Comparison of ENCODE assay signal across 25 mouse cellular contexts in genomic region chr9:21383966-21384365, GRCm38 (mm10).
"Had no signal": no experiment of that assay in that cellular context is flagged by ENCODE, and none has a peak within 500 bp of the region (broad histone marks: within the 10 kb centered on the region; RNA-seq: fewer than 3 reads in every experiment).

No protein-coding gene starts in this region.

- H3K9ac ChIP-seq: heart, embryonic 12.5 days; hindbrain, embryonic 12.5 days; hindbrain, embryonic 14.5 days; intestine, embryonic 15.5 days; limb, embryonic 13.5 days; limb, embryonic 15.5 days had no signal

- H3K9me3 ChIP-seq: heart, embryonic 10.5 days; heart, embryonic 12.5 days; hindbrain, embryonic 10.5 days; hindbrain, embryonic 12.5 days; intestine, embryonic 15.5 days; limb, embryonic 13.5 days; limb, embryonic 15.5 days had no signal

- H3K4me3 ChIP-seq: heart, adult 2 months; heart, embryonic 10.5 days; heart, embryonic 12.5 days; hindbrain, embryonic 10.5 days; hindbrain, embryonic 12.5 days; intestine, embryonic 15.5 days; limb, embryonic 13.5 days; limb, embryonic 15.5 days had no signal

- ATAC-seq: hindbrain, embryonic 16.5 days; inflammation-experienced regulatory T-cells, adult 6 months; intestine, embryonic 15.5 days; intestine, postnatal 0 days had no signal

- H3K4me2 ChIP-seq: heart, embryonic 12.5 days; hindbrain, embryonic 12.5 days; hindbrain, embryonic 14.5 days; intestine, embryonic 15.5 days; limb, embryonic 13.5 days; limb, embryonic 15.5 days had no signal

- DNase-seq: gastrocnemius, postnatal 14 days; gastrocnemius, postnatal 36 days; heart, adult 11 months; heart, adult 2 months; heart, postnatal 10 days; heart, postnatal 4 days; kidney, adult 18-20 months; kidney, adult 8-10 months; kidney, postnatal 14 days; kidney, postnatal 36 days; layer of hippocampus, adult 9-11 months; layer of hippocampus, postnatal 36 days; left cerebral cortex, postnatal 4 days had no signal

- H3K27me3 ChIP-seq: heart, embryonic 12.5 days; hindbrain, embryonic 12.5 days; intestine, embryonic 15.5 days; limb, embryonic 13.5 days; limb, embryonic 15.5 days had no signal

- H3K27ac ChIP-seq: heart, adult 2 months; heart, embryonic 10.5 days; hindbrain, embryonic 10.5 days; hindbrain, embryonic 12.5 days; hindbrain, embryonic 14.5 days; intestine, embryonic 15.5 days; kidney, postnatal 0 days; limb, embryonic 13.5 days; limb, embryonic 15.5 days had no signal
